Mouse (Mus musculus) 3134 (cell line): Measurements from ENCODE around the gene Slco3a1.

Experiments used
- DNase-seq: peaks from one replicate; pipeline ENCODE4 v3.0.0-alpha.2; 2011; ENCODE audit warnings: low spot score; ENCODE audit not compliant: insufficient read length; ENCODE audit errors: extremely low read depth

The Slco3a1 gene

GRCm38 (mm10) chr7:74361677-74362076 is 192.9 kb downstream of the Slco3a1 start:
- DNase-seq = no peak

- no peak for DNase-seq
Observed at GRCm38 (mm10) chr7:74357027-74357426, 197.6 kb downstream of the Slco3a1 start.

DNA sequence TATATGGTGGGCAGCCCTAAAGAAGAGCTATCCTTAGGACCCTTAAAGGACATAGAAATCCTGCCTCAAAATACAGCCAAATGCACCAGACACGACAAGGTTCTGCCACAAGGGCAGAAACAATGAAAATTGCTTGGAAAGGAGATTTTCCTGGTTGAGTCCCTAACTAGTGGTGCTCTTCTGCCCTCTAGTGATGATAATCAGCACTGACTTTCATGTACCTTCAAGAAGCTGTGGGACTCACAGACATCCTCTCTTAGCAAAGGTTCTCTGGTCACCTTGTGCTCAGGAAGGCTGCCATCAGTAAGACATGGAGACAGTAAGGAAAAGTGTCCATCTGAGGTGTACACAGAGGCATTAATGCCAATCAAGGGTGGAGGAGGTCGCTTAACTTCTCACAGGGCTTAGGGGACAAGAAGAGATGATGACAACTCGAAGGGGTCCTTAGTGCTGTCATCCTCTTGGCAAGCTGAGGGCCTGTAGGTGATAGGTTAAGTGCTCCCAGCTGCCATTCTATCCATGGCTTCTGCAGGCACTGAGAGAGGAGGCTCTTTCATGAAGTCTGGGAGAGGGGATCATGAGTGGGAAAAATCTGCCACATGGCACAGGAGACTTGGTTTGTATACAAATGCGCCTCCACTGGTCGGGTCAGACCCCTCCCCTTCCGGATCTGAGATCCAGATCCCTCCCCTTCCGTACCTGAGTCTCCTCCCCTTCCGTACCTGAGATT is 199.9 kb downstream of the Slco3a1 start:
- no peak for DNase-seq

DNA sequence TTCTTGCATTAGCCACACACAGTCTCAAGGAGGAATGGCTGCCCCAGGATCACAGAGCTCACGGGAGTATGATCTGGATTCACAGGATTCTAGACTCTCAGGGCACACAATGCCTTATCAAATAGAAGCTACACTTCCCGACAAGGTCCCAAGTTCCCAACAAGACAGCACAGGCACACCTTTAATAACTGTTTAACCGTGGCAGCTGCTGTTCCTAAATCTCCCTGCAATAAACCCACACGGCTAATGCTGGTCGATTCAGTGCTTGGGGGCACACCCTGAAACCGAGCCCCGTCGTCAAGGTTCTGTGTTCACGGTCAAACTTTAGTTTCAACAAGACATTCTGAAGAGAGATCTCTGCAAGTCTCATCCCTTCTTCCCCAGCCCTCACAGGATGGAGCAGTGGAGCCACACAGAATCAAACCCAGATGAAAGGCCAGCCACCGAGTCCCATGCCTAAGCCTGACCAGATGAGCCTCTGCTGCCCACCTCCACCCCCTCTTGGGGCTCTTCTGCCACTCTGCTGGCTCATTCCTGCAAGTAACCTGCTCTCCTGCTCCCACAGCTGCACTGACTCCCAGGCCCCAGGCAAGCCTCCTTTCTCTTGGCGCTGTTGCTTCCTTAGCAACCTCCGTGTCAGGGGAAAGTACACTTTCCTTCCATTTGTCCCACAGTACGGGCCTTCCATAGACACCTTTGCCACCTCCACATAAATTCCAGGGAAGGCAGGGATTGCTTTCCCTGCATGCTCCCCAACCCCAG is 200.7 kb downstream of the Slco3a1 start:
- DNase-seq = no peak

DNA sequence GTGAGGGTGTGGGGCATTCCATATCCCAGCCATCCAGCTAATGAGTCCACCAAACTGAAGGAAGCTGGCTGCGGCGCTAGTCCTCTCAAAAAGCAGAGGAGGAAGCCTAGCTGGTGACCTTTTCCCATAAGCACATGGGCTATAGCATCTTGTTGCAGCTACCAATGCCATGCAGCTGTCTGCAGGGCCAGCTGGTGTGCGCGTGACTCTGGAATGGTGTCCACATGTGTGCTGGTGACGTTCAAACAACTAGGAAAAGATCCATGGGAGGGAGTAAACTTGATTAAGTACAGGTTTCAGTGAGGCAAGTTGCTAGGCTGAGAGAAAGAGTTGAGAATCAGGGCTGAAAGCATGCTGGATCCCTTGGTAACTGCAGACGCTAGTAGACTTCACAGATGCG is 201.3 kb downstream of the Slco3a1 start:
- no peak for DNase-seq

- no peak for DNase-seq
Observed at GRCm38 (mm10) chr7:74348318-74348890, 206.2 kb downstream of the Slco3a1 start.

DNA sequence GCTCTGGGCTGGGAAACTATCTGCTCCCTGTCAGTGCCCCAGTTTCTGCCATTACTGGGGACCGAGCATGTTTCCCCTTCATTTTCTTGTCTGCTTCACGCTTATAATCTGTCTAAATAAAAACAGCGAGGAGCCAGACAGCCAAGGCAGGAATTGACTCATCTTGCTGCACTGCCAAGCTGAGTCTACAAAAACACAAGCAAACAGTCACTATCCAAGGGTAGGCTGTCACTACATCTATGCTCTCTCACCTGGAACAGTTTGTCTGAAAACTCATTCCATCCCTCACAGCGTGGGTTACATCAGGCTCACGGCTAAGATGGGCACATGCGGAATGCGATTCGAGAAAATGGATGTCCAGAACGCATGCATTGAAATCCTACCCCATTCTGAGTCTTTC is 207.6 kb downstream of the Slco3a1 start:
- no peak for DNase-seq

- no peak for DNase-seq
Observed at GRCm38 (mm10) chr7:74346451-74346850, 208.1 kb downstream of the Slco3a1 start.

DNA sequence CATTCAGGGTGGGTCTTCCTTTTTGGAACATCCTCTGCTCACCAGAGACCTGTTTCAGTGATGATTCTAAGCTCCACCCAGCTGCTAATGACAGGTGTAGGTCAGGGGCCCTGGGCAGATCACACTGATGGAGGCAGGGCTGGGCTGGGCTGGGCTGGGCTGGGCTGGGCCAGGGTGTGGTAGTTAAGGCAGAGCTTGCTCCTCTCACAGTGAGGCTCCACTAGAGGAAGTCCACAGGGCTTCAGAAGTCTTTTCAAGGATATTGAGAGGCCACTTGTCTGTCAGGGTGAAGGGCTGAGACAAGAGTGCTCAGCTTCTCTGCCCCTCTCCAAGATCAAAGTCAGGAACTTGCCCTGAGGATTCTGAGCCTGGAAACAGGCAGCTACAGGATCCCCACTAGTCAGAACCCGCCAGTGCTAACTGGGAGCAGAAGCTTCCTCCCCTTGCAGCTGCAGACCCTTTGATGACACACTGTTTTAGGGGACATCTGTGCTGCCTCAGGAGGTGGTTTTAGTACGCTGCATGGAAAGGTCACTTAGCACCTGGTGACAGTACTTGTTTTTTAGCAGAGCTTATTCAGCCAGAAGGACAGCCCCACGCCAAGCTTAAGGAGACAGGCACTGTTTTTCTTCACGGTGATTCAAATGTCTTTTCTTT is 213.3 kb downstream of the Slco3a1 start:
- no peak for DNase-seq

DNA sequence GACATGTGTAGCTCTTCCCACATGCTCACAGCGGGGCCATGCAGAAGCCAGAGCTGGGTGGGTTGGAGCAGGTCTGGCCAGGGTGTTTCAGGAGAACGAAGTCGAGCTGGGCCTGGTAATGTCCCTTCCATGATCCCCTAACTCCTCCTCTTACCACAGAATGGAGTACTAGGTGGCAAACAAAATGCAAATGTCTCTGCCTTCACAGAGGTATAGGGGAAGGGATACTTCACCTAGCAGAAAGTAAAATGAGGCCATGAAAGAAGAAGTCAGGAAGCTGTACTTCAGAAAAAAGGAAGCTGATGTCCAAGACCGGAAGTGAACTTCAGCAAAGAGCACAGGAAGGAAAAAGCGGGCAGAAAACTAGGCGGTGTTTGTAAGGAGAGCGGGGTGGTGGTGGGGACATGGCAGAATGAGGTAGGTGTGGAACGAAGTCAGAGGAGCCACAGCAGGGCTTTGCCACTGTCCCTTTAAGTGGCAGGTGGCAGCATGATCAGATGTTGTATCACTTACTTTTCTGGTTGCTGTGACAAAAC is 214.1 kb downstream of the Slco3a1 start:
- no peak for DNase-seq

DNA sequence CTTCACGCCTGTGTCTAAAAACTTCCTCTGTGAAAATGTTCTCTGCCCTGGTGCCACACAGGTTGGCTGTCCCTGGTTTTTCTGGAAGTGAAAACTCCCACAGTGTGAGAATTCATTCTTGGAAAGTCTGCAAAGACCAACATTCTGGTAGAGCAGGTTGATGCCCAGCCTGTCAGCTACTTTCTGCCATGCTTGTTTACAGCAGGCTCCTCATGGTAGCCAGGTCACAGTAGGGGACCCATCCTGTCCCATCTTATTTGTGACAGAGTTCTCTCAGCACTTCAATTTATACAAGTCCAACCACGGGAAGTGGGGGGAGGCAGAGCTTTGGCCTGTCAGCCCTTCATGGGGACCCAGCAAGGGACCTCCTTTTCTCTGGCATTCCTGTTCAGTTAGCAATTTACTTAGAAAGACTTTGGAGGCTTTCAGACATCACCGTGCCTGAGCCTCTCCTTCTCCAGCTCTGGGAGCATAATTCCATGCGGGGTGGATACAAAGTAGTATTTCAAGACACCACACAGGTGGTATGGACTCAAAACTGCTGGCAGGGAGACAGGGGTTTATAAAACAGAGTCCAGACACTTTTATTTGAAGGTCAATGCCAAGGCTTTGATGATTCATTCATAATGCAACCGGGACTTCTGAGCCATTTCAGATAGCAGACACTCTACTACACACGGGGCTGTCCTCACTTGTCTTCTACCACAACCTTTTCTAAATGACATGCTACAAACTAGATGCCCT is 216.7 kb downstream of the Slco3a1 start:
- DNase-seq = no peak

DNA sequence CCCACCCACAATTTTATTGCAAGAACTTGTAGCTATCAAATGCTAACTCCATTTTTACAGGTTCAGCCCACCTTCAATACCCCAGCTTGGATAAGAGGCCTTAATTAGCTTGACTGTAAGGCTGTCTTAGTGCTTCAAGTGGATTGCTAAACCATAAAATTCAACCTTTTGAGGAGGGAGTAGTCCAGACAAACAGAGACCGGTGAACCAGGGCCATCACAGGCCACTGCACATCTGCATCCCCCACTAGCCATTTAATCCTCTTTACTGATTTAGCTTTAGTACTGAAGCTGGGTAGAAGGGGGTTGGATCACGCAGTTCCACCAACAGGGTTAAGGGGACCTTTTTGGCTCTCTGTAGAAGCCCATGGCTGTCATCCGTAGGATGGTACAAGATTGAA is 222.3 kb downstream of the Slco3a1 start:
- DNase-seq = no peak

GRCm38 (mm10) chr7:74330858-74331726 is 223.5 kb downstream of the Slco3a1 start:
- DNase-seq = no peak

GRCm38 (mm10) chr7:74330117-74330857 is 224.3 kb downstream of the Slco3a1 start:
- DNase-seq = no peak

- no peak for DNase-seq
Observed at GRCm38 (mm10) chr7:74329004-74329403, 225.6 kb downstream of the Slco3a1 start.

DNA sequence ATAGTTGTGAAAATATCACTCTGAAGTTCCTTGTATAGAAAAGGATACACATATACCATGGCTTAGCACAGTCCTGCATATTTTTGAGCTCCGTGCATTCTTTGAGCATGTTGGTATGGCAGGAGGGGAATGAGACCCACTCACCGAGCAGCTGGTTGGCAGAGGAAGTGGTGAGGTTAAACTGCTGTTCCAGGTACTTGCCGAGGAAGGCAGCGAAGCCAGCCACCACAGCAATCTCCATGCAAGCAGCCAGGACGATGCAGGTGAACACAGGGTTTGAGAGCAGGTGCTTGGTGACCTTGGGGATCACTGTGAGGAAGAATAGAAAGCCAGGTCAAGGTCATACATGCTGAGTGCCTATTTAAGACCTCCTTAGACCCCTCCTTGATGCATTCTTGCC is 226.9 kb downstream of the Slco3a1 start:
- DNase-seq = no peak

DNA sequence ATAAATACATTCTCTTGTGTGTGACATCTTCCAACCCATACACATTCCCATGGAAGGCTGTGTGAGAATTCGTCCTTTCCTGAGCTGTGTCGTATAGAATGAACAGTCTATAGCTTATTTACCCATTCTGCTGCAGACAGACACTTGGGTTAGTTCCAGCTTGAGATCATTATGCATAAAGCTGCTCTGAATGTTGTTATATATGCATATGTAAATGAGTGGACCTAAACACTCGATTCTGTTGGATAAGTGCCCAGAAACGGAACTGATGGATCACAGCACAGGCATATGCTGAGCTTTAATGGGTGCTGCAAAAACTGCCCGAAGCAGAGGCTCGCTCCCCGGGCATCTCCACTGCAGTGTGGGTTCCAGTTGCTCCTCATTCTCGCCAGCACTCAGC is 229.5 kb downstream of the Slco3a1 start:
- DNase-seq = no peak

DNA sequence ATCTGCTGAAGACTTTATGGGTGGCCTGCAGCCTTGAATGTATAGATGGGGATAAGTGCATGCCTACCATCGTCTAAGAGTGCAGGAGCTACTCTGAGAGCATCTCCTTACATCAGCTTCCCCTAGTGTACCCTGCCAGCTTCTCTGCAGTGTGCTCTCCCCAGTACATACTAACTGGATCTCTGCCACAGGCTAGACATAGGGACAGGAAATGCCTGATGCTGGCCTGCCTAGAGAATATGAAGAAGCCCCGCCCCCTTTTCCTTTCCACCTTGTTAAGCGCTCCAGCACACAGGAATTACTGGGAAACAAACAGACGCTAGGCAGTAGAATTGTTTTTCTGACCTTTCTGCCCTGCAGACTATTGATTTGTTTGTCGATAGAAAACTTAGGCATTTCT is 230.9 kb downstream of the Slco3a1 start:
- no peak for DNase-seq

GRCm38 (mm10) chr7:74323194-74323593 is 231.4 kb downstream of the Slco3a1 start:
- DNase-seq = no peak
